11 mouse cellular contexts compared by ENCODE assay signal in genomic region chr11:5802005-5802404, GRCm38 (mm10). TPM values are rescaled to one million over a fixed set of nuclear protein-coding genes. Genes with fewer than 3 reads are reported as not detected.
DNase-seq lines count a peak whose midpoint lies in the region; ATAC-seq and TF ChIP-seq lines count a peak whose summit lies in the region.
"Had no signal": no experiment of that assay in that cellular context is flagged by ENCODE, and none has a peak within 500 bp of the region (broad histone marks: within the 10 kb centered on the region; RNA-seq: fewer than 3 reads in every experiment).

No protein-coding gene starts in this region.

- H3K36me3 ChIP-seq in forebrain, embryonic 13.5 days (ENCODE audit: poor library complexity, severe bottlenecking) = peaks cover 47% of the 10 kb centered on the region
- H3K36me3 ChIP-seq in forebrain, embryonic 11.5 days (ENCODE audit: control insufficient read depth, insufficient read depth, low read length) = peaks cover 8% of the 10 kb centered on the region; the same call in 1 of the 2 replicates
- H3K36me3 ChIP-seq in lung, postnatal 0 days (ENCODE audit: insufficient read depth, low read length) = peaks cover 21% of the 10 kb centered on the region
- peaks cover 19% of the 10 kb centered on the region for H3K36me3 ChIP-seq in heart, embryonic 16.5 days (ENCODE audit: control insufficient read depth, insufficient read depth)
- peaks cover 42% of the 10 kb centered on the region for H3K36me3 ChIP-seq in small intestine, adult 2 months (ENCODE audit: control insufficient read depth, insufficient read depth, low read length)

- H3K4me2 ChIP-seq in forebrain, embryonic 13.5 days = no peak overlapping the region
- no peak overlapping the region for H3K4me2 ChIP-seq in forebrain, embryonic 11.5 days (ENCODE audit: low read depth, low read length, severe bottlenecking)
- no peak overlapping the region for H3K4me2 ChIP-seq in lung, postnatal 0 days (replicated peaks; ENCODE audit: low read depth, low read length)
- H3K4me2 ChIP-seq in heart, embryonic 16.5 days (ENCODE audit: low read depth, low read length) = peak overlapping the region; percentile 55
- H3K4me2 ChIP-seq: neural tube, embryonic 13.5 days had no signal

- 77% methylated on average over 12 of the region's 12 CpGs for WGBS in forebrain, embryonic 13.5 days
- 75% methylated on average over 12 of the region's 12 CpGs for WGBS in forebrain, embryonic 11.5 days
- 60% methylated on average over 12 of the region's 12 CpGs for WGBS in lung, postnatal 0 days
- 36% methylated on average over 12 of the region's 12 CpGs for WGBS in heart, embryonic 16.5 days
- WGBS in small intestine, adult 2 months = 21% methylated on average over 12 of the region's 12 CpGs

- no peak for TF ChIP-seq CTCF in lung, postnatal 0 days (IDR thresholded peaks at IDR 0.05)
- TF ChIP-seq CTCF in small intestine, adult 2 months (IDR thresholded peaks at IDR 0.05; ENCODE audit: extremely low read depth, insufficient read length, insufficient replicate concordance, low read depth, low read length) = peak; percentile 43; the same call in 1 of the 2 replicates

- H3K27ac ChIP-seq in forebrain, embryonic 13.5 days = no peak overlapping the region
- H3K27ac ChIP-seq in forebrain, embryonic 11.5 days (ENCODE audit: low read depth, low read length) = no peak overlapping the region
- H3K27ac ChIP-seq in lung, postnatal 0 days (ENCODE audit: low read length) = peak overlapping the region; percentile 11; the same call in 1 of the 2 replicates
- H3K27ac ChIP-seq in heart, embryonic 16.5 days (ENCODE audit: low read length) = peak overlapping the region; percentile 91
- H3K27ac ChIP-seq in small intestine, adult 2 months (ENCODE audit: insufficient read depth, low read depth, low read length) = peak overlapping the region; percentile 62
- H3K27ac ChIP-seq: neural tube, embryonic 13.5 days had no signal

- no peak for TF ChIP-seq POLR2A in small intestine, adult 2 months (IDR thresholded peaks at IDR 0.05; ENCODE audit: low read depth, low read length)

- H3K4me3 ChIP-seq in forebrain, embryonic 13.5 days = no peak overlapping the region
- H3K4me3 ChIP-seq in forebrain, embryonic 11.5 days (ENCODE audit: low read depth, low read length) = no peak overlapping the region
- H3K4me3 ChIP-seq in lung, postnatal 0 days (ENCODE audit: low read depth, low read length) = no peak overlapping the region
- H3K4me3 ChIP-seq in heart, embryonic 16.5 days (ENCODE audit: low read length) = peak overlapping the region; percentile 70
- no peak overlapping the region for H3K4me3 ChIP-seq in small intestine, adult 2 months (ENCODE audit: low read depth, low read length)
- H3K4me3 ChIP-seq: neural tube, embryonic 13.5 days had no signal

- TF ChIP-seq EP300 in lung, postnatal 0 days (IDR thresholded peaks at IDR 0.05) = no peak

- H3K9ac ChIP-seq in forebrain, embryonic 13.5 days = no peak overlapping the region
- H3K9ac ChIP-seq in forebrain, embryonic 11.5 days (ENCODE audit: low read length) = no peak overlapping the region
- no peak overlapping the region for H3K9ac ChIP-seq in lung, postnatal 0 days (replicated peaks; ENCODE audit: low read depth)
- H3K9ac ChIP-seq in heart, embryonic 16.5 days (ENCODE audit: low read length) = peak overlapping the region; percentile 76
- H3K9ac ChIP-seq: neural tube, embryonic 13.5 days had no signal

- 0 out of 2 replicates have a peak, but pooled peaks have one; percentile 11 for ATAC-seq in forebrain, embryonic 13.5 days
- ATAC-seq in forebrain, embryonic 11.5 days (replicated peaks; ENCODE audit: low FRiP score) = no peak
- ATAC-seq in lung, postnatal 0 days = no peak
- 0 out of 2 replicates have a peak, but pooled peaks have one; percentile 15 for ATAC-seq in heart, embryonic 16.5 days (replicated peaks; ENCODE audit: extremely low read depth, insufficient read depth, low FRiP score)
- ATAC-seq in megakaryocyte progenitor cell, adult 5-6 weeks (replicated peaks; ENCODE audit: poor library complexity) = no peak
- ATAC-seq: forebrain, embryonic 14.5 days had no signal

- H3K27me3 ChIP-seq in forebrain, embryonic 13.5 days = no peaks in the 10 kb centered on the region
- no peaks in the 10 kb centered on the region for H3K27me3 ChIP-seq in forebrain, embryonic 11.5 days (ENCODE audit: control insufficient read depth, insufficient read depth, low read length)
- 0 out of 2 replicates have a peak, but pooled peaks cover 5% of the 10 kb centered on the region for H3K27me3 ChIP-seq in lung, postnatal 0 days (replicated peaks; ENCODE audit: insufficient read depth, low read length)
- H3K27me3 ChIP-seq in heart, embryonic 16.5 days (ENCODE audit: control insufficient read depth, insufficient read depth, low read length) = no peaks in the 10 kb centered on the region
- no peaks in the 10 kb centered on the region for H3K27me3 ChIP-seq in small intestine, adult 2 months (ENCODE audit: control insufficient read depth, insufficient read depth, low read length)
- H3K27me3 ChIP-seq: neural tube, embryonic 13.5 days had no signal

- 0 out of 2 replicates have a peak, but pooled peaks cover 6% of the 10 kb centered on the region for H3K4me1 ChIP-seq in forebrain, embryonic 13.5 days
- H3K4me1 ChIP-seq in forebrain, embryonic 11.5 days (replicated peaks; ENCODE audit: control insufficient read depth, insufficient read depth, low read length) = no peaks in the 10 kb centered on the region
- H3K4me1 ChIP-seq in lung, postnatal 0 days (ENCODE audit: insufficient read depth, low read depth, low read length) = peaks cover 18% of the 10 kb centered on the region; the same call in 1 of the 2 replicates
- peaks cover 21% of the 10 kb centered on the region for H3K4me1 ChIP-seq in heart, embryonic 16.5 days (ENCODE audit: control insufficient read depth, insufficient read depth, low read length)
- peaks cover 47% of the 10 kb centered on the region for H3K4me1 ChIP-seq in small intestine, adult 2 months (ENCODE audit: control insufficient read depth, insufficient read depth, insufficient read length, low read length)
- H3K4me1 ChIP-seq: neural tube, embryonic 13.5 days had no signal

- H3K9me3 ChIP-seq in forebrain, embryonic 13.5 days (replicated peaks) = no peaks in the 10 kb centered on the region
- no peaks in the 10 kb centered on the region for H3K9me3 ChIP-seq in forebrain, embryonic 11.5 days (ENCODE audit: control insufficient read depth, low read length)
- H3K9me3 ChIP-seq in lung, postnatal 0 days (ENCODE audit: low read length) = no peaks in the 10 kb centered on the region
- H3K9me3 ChIP-seq in heart, embryonic 16.5 days (replicated peaks; ENCODE audit: control insufficient read depth, low read length) = no peaks in the 10 kb centered on the region
- H3K9me3 ChIP-seq: neural tube, embryonic 13.5 days had no signal

- DNase-seq in forebrain, embryonic 11.5 days (ENCODE audit: low spot score) = no peak
- no peak for DNase-seq in lung, postnatal 0 days (ENCODE audit: low spot score)
- no peak for DNase-seq in lung, postnatal 10 days
- no peak for DNase-seq in frontal cortex, postnatal 25 days (ENCODE audit: low spot score in 2 of 2)
- DNase-seq: lung, postnatal 14 days had no signal

RNA-seq across cellular contexts. Expression of gene Pgam2, which starts 1.5 kb away (rescaled TPM):
- polyA plus RNA-seq in forebrain, embryonic 13.5 days (2015; fragmentation: Nextera tagmentation; extraction: Ambion mirVana) = 1.2 and 3.1 TPM in 2 replicates
- polyA plus RNA-seq in forebrain, embryonic 11.5 days (2014; fragmentation: Nextera tagmentation; extraction: Ambion mirVana) = 5.3 and 6.5 TPM in 2 replicates
- polyA plus RNA-seq in lung, postnatal 0 days (2015; fragmentation: Nextera tagmentation; extraction: Ambion mirVana) = 28.8 and 29.8 TPM in 2 replicates
- polyA plus RNA-seq in heart, embryonic 16.5 days (2015; fragmentation: Nextera tagmentation; extraction: Ambion mirVana) = 1,049 and 1,143 TPM in 2 replicates
- polyA plus RNA-seq in small intestine, adult 2 months (2012; rRNA removed) = 0.35 TPM in 1 of 2 replicates, not detected in the other
- total RNA-seq in megakaryocyte progenitor cell, adult 5-6 weeks (2015) = not detected in 2 replicates
- not detected in 2 replicates for total RNA-seq in megakaryocyte progenitor cell, adult 5-6 weeks (2017)

RNA-seq across cellular contexts. Expression of gene Dbnl, which starts 13.7 kb away (rescaled TPM):
- 133 and 136 TPM in 2 replicates for polyA plus RNA-seq in forebrain, embryonic 13.5 days (2015; fragmentation: Nextera tagmentation; extraction: Ambion mirVana)
- polyA plus RNA-seq in forebrain, embryonic 11.5 days (2014; fragmentation: Nextera tagmentation; extraction: Ambion mirVana) = 152 and 157 TPM in 2 replicates
- 98.0 and 99.7 TPM in 2 replicates for polyA plus RNA-seq in lung, postnatal 0 days (2015; fragmentation: Nextera tagmentation; extraction: Ambion mirVana)
- 82.8 and 86.7 TPM in 2 replicates for polyA plus RNA-seq in heart, embryonic 16.5 days (2015; fragmentation: Nextera tagmentation; extraction: Ambion mirVana)
- 60.0 and 109 TPM in 2 replicates for polyA plus RNA-seq in small intestine, adult 2 months (2012; rRNA removed)
- total RNA-seq in megakaryocyte progenitor cell, adult 5-6 weeks (2015) = 43.9 and 44.5 TPM in 2 replicates
- total RNA-seq in megakaryocyte progenitor cell, adult 5-6 weeks (2017) = 85.9 and 92.9 TPM in 2 replicates

RNA-seq across cellular contexts. Expression of gene Polm, which starts 35.8 kb away (rescaled TPM):
- polyA plus RNA-seq in forebrain, embryonic 13.5 days (2015; fragmentation: Nextera tagmentation; extraction: Ambion mirVana) = 7.6 and 7.8 TPM in 2 replicates
- 8.8 and 8.9 TPM in 2 replicates for polyA plus RNA-seq in forebrain, embryonic 11.5 days (2014; fragmentation: Nextera tagmentation; extraction: Ambion mirVana)
- 5.9 and 8.2 TPM in 2 replicates for polyA plus RNA-seq in lung, postnatal 0 days (2015; fragmentation: Nextera tagmentation; extraction: Ambion mirVana)
- 6.2 and 6.4 TPM in 2 replicates for polyA plus RNA-seq in heart, embryonic 16.5 days (2015; fragmentation: Nextera tagmentation; extraction: Ambion mirVana)
- 23.2 and 37.7 TPM in 2 replicates for polyA plus RNA-seq in small intestine, adult 2 months (2012; rRNA removed)
- 2.1 and 3.3 TPM in 2 replicates for total RNA-seq in megakaryocyte progenitor cell, adult 5-6 weeks (2015)
- total RNA-seq in megakaryocyte progenitor cell, adult 5-6 weeks (2017) = 1.3 and 1.4 TPM in 2 replicates

RNA-seq across cellular contexts. Expression of gene Urgcp, which starts 39.8 kb away (rescaled TPM):
- polyA plus RNA-seq in forebrain, embryonic 13.5 days (2015; fragmentation: Nextera tagmentation; extraction: Ambion mirVana) = 24.9 and 25.7 TPM in 2 replicates
- polyA plus RNA-seq in forebrain, embryonic 11.5 days (2014; fragmentation: Nextera tagmentation; extraction: Ambion mirVana) = 19.1 and 20.1 TPM in 2 replicates
- 18.3 and 19.0 TPM in 2 replicates for polyA plus RNA-seq in lung, postnatal 0 days (2015; fragmentation: Nextera tagmentation; extraction: Ambion mirVana)
- 39.3 and 42.2 TPM in 2 replicates for polyA plus RNA-seq in heart, embryonic 16.5 days (2015; fragmentation: Nextera tagmentation; extraction: Ambion mirVana)
- 18.6 and 45.5 TPM in 2 replicates for polyA plus RNA-seq in small intestine, adult 2 months (2012; rRNA removed)
- 4.1 and 4.5 TPM in 2 replicates for total RNA-seq in megakaryocyte progenitor cell, adult 5-6 weeks (2015)
- total RNA-seq in megakaryocyte progenitor cell, adult 5-6 weeks (2017) = 7.0 and 7.1 TPM in 2 replicates

RNA-seq across cellular contexts. Expression of gene Aebp1, which starts 59.7 kb away (rescaled TPM):
- polyA plus RNA-seq in forebrain, embryonic 13.5 days (2015; fragmentation: Nextera tagmentation; extraction: Ambion mirVana) = 5.5 and 6.0 TPM in 2 replicates
- 20.4 and 24.9 TPM in 2 replicates for polyA plus RNA-seq in forebrain, embryonic 11.5 days (2014; fragmentation: Nextera tagmentation; extraction: Ambion mirVana)
- polyA plus RNA-seq in lung, postnatal 0 days (2015; fragmentation: Nextera tagmentation; extraction: Ambion mirVana) = 21.8 and 22.3 TPM in 2 replicates
- 35.7 and 36.5 TPM in 2 replicates for polyA plus RNA-seq in heart, embryonic 16.5 days (2015; fragmentation: Nextera tagmentation; extraction: Ambion mirVana)
- 12.4 and 14.2 TPM in 2 replicates for polyA plus RNA-seq in small intestine, adult 2 months (2012; rRNA removed)
- total RNA-seq in megakaryocyte progenitor cell, adult 5-6 weeks (2015) = not detected in 2 replicates
- total RNA-seq in megakaryocyte progenitor cell, adult 5-6 weeks (2017) = not detected in 2 replicates

Comparison
In these comparisons a context has a peak if more than half of its experiments do, and no peak if none do; other contexts are left out.
1. ATAC-seq: peak in forebrain, embryonic 13.5 days (single experiment) and heart, embryonic 16.5 days (single experiment); none in forebrain, embryonic 11.5 days (single experiment), lung, postnatal 0 days (single experiment) and megakaryocyte progenitor cell, adult 5-6 weeks (single experiment).
2. H3K27ac ChIP-seq: peak in lung, postnatal 0 days (single experiment), heart, embryonic 16.5 days (single experiment) and small intestine, adult 2 months (single experiment); none in forebrain, embryonic 13.5 days (single experiment) and forebrain, embryonic 11.5 days (single experiment).
3. RNA of gene Pgam2, which starts 1.5 kb away (polyA plus RNA-seq): 1,049 to 1,143 TPM in heart, embryonic 16.5 days; 28.8 to 29.8 TPM in lung, postnatal 0 days, 5.3 to 6.5 TPM in forebrain, embryonic 11.5 days, 1.2 to 3.1 TPM in forebrain, embryonic 13.5 days and 0.35 TPM in small intestine, adult 2 months; every median in the first group is over 10 times any median in the second.